Mouse (Mus musculus) kidney, adult 8-10 months (tissue): ENCODE results near the gene 1110059E24Rik.

Source experiments
- DNase-seq, 2 experiments: peaks; one replicate each; pipeline ENCODE4 v3.0.0; 2022

1110059E24Rik gene

DNA sequence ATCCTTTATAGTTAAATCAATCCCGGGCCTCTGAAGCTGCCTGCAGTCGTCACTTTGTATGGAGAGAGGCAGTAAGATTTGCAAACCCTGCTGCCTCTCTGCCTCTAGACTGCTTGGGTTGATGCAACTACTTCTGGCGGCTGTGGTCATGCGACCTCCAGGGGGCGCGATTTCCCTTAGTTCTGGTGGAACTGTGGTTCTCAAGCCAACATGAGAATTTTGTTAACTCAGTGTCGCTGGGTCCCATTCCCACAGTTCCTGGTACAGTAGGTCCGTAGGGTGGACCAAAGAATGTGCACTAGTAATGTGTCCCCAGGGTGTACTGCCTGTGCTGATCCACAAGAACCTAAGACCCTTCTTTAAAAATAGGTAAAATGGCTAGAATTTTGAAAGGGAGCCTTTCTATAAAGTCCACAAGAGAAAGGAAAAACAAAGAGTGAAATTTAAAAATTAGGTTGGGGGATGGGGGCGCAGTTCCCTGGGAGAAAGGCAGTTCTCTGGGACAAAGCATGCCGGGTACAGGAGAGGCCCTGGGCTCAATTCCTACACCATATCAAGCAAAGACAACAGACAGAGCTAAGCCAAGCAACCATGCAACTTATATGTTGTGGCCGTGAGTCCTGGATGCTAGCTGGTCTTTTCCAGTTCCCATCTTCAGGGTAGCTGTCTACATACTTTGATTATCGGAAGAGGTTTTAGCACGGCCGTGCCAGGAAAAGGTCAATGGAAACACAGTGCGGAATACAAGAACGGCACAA is 81.4 kb downstream of the 1110059E24Rik start:
- DNase-seq, result peak; percentile 77 to 91

DNA sequence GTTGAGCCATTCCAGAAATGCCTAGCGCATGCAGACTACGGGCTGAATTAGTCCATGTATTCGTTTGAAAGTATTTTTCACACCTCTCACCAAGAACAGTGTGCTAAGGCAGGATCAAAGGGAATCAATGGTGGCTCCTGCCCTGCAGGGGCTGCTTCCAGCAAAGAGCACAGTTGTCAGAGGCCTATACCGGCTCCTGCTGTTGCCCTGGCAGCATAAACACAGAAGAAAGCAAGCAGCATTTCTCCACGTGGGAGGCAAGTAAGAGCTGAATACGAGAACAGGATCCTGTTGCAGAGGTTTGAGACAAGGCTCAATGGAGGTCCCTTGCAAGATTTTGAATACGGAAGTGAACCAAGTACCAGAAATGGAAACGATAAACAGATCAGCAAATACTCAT is 82.0 kb downstream of the 1110059E24Rik start:
- no peak for DNase-seq

DNA sequence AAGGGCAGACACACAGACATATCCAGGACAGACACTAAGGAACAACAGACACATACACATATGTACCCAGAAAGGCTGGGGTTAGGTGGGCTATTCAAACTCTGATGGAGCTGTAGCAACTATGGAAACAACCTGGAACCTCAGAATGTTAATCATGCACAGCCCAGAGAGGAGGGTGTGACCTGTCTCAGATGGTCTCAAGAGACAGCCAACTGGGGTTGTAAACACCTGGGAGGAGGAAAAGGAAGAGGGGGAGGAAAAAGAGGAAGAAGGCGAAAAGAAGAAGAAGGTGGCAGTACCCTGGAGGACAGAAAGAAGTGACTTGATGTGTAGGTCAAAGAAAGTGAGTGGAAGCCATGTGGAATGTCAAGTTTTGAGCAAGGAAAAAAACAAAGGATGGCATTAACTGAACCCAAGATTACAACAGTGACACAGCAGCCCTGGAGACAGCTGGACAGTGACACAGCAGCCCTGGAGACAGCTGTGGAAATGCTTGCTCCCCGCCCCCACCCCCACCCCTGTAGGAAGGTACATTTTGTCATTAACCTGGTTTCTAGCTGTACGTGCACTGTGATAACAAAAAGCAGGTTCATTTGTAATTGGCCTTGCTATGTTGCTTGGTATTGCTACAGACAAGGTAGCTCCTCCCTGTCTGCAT is 84.1 kb downstream of the 1110059E24Rik start:
- no peak for DNase-seq

DNA sequence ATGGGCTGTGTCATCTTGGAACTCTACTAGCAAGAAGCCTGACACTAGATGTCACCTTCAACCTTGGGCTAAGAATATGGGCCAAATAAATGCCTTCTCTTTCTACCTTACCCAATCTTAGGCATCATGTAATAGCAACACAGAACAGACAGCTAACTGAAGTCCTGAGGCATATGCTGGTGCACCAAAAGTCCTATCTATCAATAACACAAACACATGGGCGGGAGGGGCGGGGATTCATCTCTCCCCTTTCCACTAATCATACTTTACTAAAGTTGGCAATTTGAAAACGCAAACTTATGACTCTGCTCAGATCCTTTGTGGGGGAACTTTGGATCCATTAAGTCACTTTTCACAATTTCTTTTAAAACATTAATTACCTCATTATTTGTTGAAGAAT is 84.8 kb downstream of the 1110059E24Rik start:
- DNase-seq, result no peak

DNA sequence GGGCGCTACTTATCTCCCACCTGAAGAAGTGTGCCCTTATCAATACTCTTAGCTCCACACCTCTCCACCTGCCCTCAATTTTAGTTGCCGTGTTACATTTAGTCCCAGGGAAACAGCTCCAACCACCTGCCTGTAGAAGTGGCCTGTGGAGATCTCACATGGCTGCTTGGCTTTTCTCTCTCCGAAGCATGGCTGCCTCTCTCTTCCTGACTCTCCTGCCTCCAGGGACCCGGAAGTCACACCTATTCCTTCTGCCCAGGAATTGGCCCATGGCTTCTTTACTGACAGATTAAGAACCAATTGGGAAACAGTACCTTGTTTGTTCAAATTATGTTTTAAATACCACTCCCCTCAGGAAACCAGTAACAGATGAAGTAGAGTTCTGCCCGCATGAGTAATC is 86.3 kb downstream of the 1110059E24Rik start:
- DNase-seq, result no peak

DNA sequence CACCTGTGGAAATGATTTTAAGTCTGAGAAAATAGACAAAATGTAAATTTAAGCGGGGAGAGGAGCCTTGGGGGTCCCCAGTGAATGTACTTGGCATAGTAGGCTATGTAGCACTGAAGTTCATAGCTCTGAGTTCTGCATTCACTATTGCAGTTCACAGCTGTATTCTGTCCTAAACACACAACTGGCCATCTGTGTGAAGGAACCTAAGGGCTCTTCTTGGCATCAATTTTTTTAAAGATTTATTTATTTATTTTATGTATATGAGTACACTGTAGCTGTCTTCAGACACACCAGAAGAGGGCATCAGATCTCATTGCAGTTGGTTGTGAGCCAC is 88.3 kb downstream of the 1110059E24Rik start:
- no peak for DNase-seq

DNA sequence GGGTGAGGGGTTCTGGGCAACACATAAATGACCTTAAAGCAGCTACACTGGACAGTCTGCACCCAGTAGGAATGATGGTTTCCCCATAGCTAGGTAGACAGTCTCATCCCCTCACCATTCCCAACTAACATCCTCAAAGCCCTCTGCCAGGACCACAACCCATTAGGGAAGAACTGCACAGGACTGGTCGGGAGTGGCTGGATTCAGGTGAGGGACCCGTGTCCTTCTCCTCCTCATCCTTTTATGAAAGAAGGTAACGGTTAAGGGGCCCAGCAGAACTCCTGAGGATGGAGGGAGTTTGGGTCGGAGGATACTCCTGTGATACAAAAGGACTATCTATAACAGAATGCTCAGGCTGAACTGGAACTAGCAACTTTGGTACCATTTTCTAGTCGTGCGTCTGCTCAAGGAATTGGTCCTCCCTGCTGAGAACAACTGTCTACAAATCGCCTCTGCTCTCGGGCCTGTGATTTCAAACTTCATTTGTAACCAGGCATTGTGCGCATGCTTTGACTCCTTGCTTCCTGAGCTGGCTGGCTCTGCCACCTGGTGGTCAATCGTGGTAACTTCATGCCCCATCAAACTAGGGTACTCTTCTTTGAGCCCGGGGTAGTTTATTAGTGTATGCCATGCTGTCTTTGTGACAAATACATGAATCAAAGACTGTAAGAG is 88.9 kb downstream of the 1110059E24Rik start:
- DNase-seq, result peak; percentile 51 to 84

DNA sequence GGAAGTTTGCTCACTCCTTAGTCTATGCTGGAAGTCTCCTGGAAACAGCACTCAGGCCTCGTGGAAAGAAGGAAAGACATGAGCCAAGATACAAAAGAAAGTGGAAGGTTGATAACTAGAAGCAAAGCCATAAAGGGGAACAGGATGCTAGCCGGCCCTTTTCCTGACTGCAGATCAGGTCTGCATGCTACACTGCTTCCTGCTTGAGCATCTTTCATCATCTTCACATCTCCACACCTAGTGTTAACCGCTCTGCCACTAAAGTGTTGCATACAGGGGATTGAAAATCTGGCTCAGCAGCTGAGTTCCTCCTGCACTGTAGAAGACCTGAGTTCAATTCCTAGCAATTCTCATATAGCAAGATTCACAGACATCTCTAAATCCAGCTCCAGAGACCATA is 89.8 kb downstream of the 1110059E24Rik start:
- DNase-seq, result no peak

DNA sequence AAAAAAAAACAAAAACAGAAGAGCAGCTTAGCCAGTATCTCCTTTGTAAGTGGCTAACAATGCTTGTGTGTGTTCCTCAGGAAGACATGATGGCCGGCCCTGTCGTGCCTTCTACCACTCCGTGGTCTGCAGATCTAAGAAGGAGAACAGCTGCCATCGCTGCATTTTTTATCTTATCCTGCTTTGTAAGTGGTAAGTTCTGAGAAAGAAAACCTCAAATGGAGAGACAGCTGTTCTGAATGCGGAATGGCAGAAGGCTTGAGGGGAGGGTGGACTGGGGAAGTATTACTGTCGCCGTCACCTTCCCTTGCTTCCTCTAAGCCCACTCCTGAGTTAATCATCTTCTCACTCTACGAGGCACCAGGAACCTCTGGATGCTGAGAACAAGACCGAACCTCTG is 100.0 kb downstream of the 1110059E24Rik start:
- DNase-seq, result no peak

DNA sequence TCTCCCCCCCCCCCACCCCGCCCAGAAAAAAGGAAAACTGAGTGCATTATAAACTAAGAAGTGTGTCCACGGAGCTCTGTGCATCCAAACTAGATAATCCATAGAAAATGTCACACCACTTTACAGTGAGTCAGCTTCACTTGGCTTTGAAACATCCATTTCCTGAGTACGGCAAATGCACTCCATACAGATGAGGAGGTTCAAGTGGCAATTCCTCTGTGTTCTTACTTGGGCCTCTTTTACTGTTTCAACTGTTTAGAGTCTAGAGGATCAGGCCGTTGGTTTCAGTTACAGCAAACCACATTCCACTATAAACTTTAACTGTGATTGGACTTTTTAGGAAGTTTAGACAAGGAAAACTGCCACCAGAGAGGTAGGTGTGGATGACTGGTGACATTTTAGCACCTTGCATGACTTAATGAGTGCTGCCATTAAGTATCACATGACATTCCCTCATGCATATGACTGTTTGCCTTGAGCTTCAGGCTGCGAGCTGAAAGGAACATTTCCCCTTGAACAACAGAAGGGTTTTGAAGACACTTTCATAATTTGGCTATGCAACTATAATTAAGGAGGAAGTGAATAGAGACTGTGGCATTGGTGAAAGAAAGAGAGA is 100.7 kb downstream of the 1110059E24Rik start:
- DNase-seq, result no peak

DNA sequence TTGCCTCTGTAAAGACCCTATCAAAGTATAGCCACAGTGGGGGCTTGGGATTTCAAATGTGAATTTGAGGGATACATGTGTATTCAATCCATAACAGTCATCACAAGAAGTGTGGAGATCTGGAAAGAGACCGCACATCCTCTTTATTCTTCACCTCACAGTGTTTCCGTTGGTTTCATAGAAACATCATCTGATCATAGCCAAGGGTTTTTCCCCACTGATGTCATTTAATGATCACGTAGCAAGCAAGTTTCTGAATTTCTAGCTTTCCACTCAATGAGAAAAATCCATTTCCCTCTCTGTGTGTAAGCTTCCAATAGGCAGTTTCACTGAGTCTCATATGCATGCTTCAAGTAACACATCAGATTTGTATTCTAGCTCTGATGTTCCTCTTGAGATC is 103.1 kb downstream of the 1110059E24Rik start:
- DNase-seq, result no peak

DNA sequence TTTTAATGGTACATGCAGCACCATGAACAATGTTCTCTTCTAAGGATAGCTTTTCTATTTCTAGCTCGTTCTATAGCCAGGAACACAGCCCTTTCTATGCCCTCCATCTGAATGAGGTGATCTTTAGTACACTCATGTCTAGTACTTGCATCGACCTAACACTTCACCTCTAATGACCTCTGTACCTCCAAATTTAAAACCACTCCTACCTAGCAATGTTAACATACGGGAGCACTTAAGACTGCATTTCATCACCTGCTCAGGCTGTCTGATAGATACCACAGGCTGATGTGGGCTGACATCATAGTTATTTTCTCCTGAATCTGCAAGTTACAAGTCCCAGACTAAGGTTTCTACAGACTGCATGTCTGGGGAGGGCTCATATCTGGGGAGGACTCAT is 103.8 kb downstream of the 1110059E24Rik start:
- DNase-seq, result no peak

DNA sequence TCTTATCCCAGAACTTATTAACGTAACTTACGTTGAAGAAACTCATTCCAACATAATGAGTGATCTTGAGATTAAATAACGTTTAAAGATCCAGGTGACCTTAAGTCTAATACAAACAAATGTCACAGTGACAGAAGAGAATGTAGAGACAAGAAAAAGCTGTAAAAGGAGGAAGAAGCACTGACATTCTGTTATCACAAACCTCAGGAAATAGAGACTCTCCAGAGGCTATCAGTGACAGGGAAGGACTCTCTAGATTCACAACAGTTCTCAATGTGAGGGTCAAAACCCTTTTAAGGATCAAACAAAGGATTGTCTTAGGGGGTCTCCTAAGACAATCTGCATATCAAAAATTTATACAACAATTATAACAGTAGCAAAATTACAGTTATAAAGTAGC is 115.7 kb downstream of the 1110059E24Rik start:
- no peak for DNase-seq
